Mouse (Mus musculus): ENCODE data around the gene Tex21. TPM values are rescaled to one million over a fixed set of nuclear protein-coding genes. Genes with fewer than 3 reads are reported as not detected.

Gene Tex21
- polyA plus RNA-seq, 1 experiment from 2014 or later: 0.20 TPM

DNA sequence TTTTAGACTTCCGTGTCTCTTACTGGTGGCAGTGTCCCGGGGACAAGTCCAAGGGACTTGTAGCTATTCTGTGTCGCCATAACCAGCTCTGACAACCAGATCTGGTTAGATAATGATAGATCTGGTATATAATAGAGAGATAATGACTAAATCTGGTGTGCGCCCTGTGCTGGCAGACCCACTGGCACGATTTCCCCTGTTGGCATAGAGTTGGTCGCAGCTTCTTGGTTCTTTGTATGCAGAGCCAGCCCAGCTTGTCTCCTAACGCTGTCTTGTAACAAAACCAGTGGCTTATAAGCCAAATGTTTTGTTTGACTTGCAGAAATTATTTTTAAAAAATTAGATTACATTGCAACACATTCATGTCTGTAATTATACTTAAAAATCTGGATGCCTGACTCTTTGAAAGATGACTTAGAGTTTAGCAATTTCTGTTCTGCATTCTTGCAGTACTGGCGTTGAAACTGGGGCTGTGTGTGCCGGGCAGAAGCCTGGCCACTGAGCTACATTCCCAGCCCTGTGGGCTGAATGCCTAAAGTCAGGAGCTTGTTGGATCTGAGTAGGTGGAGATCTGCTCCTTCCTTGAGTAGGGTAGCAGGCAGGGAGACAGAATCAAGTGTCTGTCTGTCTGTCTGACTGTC, 17.9 kb upstream of the Tex21 start:
- H3K4me3 ChIP-seq (ENCODE audit: low read depth, low read length): no peak overlapping the region
- H3K9me3 ChIP-seq (ENCODE audit: control insufficient read depth, low read length): no peaks in the 10 kb centered on the region
- no peak overlapping the region for H3K4me2 ChIP-seq (ENCODE audit: low read depth, low read length)
- H3K27me3 ChIP-seq (ENCODE audit: control insufficient read depth, insufficient read depth, low read length): no peaks in the 10 kb centered on the region
- no peak for ATAC-seq (ENCODE audit: low read depth)
- whole genome bisulfite sequencing: 85% methylated on average over 9 of the region's 9 CpGs
- H3K36me3 ChIP-seq (ENCODE audit: control insufficient read depth, insufficient read depth, low read length): no peaks in the 10 kb centered on the region
- H3K9ac ChIP-seq (replicated peaks; ENCODE audit: low read depth, low read length): no peak overlapping the region
- H3K4me1 ChIP-seq (ENCODE audit: control insufficient read depth, insufficient read depth, low read length): no peaks in the 10 kb centered on the region
- H3K27ac ChIP-seq (ENCODE audit: low read depth, low read length): no peak overlapping the region

DNA sequence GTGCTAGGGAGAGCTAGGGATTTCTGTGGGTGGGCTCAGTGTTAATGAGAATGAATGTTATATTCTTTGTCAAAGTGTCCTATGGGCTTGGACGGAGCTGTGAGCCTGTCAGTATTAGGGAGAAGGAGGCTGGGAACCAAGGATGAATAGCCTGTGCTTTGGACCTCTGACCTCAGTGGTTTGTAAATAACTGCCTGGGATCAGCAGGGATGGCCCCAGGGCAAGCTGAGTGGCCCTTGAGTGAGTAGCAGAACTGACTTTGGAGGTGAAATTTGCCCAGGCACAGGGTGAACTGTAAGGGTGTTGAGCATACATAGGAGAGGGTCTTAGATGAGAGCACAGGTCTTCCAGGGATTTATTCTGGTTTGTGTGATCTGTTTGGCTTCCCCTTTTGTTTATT, 17.3 kb upstream of the Tex21 start:
- Histone ChIP-seq H3K4me3 (ENCODE audit: low read depth, low read length) (no peak overlapping the region), H3K27ac (ENCODE audit: low read depth, low read length) (no peak overlapping the region), H3K27me3 (ENCODE audit: control insufficient read depth, insufficient read depth, low read length) (no peaks in the 10 kb centered on the region), H3K4me1 (ENCODE audit: control insufficient read depth, insufficient read depth, low read length) (no peaks in the 10 kb centered on the region), H3K9ac (replicated peaks; ENCODE audit: low read depth, low read length) (no peak overlapping the region), H3K9me3 (ENCODE audit: control insufficient read depth, low read length) (no peaks in the 10 kb centered on the region), H3K4me2 (ENCODE audit: low read depth, low read length) (no peak overlapping the region), H3K36me3 (ENCODE audit: control insufficient read depth, insufficient read depth, low read length) (no peaks in the 10 kb centered on the region)
- WGBS: 42% methylated on average over 1 of the region's 1 CpGs
- no peak for ATAC-seq (ENCODE audit: low read depth)

- no peaks in the 10 kb centered on the region for H3K9me3 ChIP-seq (ENCODE audit: control insufficient read depth, low read length)
- no peak overlapping the region for H3K4me2 ChIP-seq (ENCODE audit: low read depth, low read length)
- H3K4me3 ChIP-seq (ENCODE audit: low read depth, low read length): no peak overlapping the region
- no peaks in the 10 kb centered on the region for H3K36me3 ChIP-seq (ENCODE audit: control insufficient read depth, insufficient read depth, low read length)
- ATAC-seq (ENCODE audit: low read depth): no peak
- no peak overlapping the region for H3K9ac ChIP-seq (replicated peaks; ENCODE audit: low read depth, low read length)
- no peaks in the 10 kb centered on the region for H3K4me1 ChIP-seq (ENCODE audit: control insufficient read depth, insufficient read depth, low read length)
- no peaks in the 10 kb centered on the region for H3K27me3 ChIP-seq (ENCODE audit: control insufficient read depth, insufficient read depth, low read length)
- WGBS: 95% methylated on average over 4 of the region's 4 CpGs
- no peak overlapping the region for H3K27ac ChIP-seq (ENCODE audit: low read depth, low read length)
Observed at GRCm38 (mm10) chr12:76262918-76263317, 16.4 kb upstream of the Tex21 start.

- H3K9ac ChIP-seq (replicated peaks; ENCODE audit: low read depth, low read length): no peak overlapping the region
- 89% methylated on average over 4 of the region's 4 CpGs for WGBS
- no peaks in the 10 kb centered on the region for H3K36me3 ChIP-seq (ENCODE audit: control insufficient read depth, insufficient read depth, low read length)
- H3K27me3 ChIP-seq (ENCODE audit: control insufficient read depth, insufficient read depth, low read length): no peaks in the 10 kb centered on the region
- 0 out of 2 replicates have a peak, but pooled peaks cover under 1% of the 10 kb centered on the region for H3K4me1 ChIP-seq (ENCODE audit: control insufficient read depth, insufficient read depth, low read length)
- no peak overlapping the region for H3K4me3 ChIP-seq (ENCODE audit: low read depth, low read length)
- no peak overlapping the region for H3K4me2 ChIP-seq (ENCODE audit: low read depth, low read length)
- H3K9me3 ChIP-seq (ENCODE audit: control insufficient read depth, low read length): no peaks in the 10 kb centered on the region
- no peak for ATAC-seq (ENCODE audit: low read depth)
- no peak overlapping the region for H3K27ac ChIP-seq (ENCODE audit: low read depth, low read length)
Observed at GRCm38 (mm10) chr12:76261556-76261955, 15.0 kb upstream of the Tex21 start.

- no peak overlapping the region for H3K4me3 ChIP-seq (ENCODE audit: low read depth, low read length)
- no peaks in the 10 kb centered on the region for H3K9me3 ChIP-seq (ENCODE audit: control insufficient read depth, low read length)
- H3K36me3 ChIP-seq (ENCODE audit: control insufficient read depth, insufficient read depth, low read length): no peaks in the 10 kb centered on the region
- H3K9ac ChIP-seq (replicated peaks; ENCODE audit: low read depth, low read length): no peak overlapping the region
- H3K27ac ChIP-seq (ENCODE audit: low read depth, low read length): no peak overlapping the region
- no peak for ATAC-seq (ENCODE audit: low read depth)
- WGBS: 86% methylated on average over 3 of the region's 3 CpGs
- no peaks in the 10 kb centered on the region for H3K27me3 ChIP-seq (ENCODE audit: control insufficient read depth, insufficient read depth, low read length)
- no peak overlapping the region for H3K4me2 ChIP-seq (ENCODE audit: low read depth, low read length)
- H3K4me1 ChIP-seq (ENCODE audit: control insufficient read depth, insufficient read depth, low read length): peaks cover 7% of the 10 kb centered on the region
Observed at GRCm38 (mm10) chr12:76260673-76261072, 14.1 kb upstream of the Tex21 start.

DNA sequence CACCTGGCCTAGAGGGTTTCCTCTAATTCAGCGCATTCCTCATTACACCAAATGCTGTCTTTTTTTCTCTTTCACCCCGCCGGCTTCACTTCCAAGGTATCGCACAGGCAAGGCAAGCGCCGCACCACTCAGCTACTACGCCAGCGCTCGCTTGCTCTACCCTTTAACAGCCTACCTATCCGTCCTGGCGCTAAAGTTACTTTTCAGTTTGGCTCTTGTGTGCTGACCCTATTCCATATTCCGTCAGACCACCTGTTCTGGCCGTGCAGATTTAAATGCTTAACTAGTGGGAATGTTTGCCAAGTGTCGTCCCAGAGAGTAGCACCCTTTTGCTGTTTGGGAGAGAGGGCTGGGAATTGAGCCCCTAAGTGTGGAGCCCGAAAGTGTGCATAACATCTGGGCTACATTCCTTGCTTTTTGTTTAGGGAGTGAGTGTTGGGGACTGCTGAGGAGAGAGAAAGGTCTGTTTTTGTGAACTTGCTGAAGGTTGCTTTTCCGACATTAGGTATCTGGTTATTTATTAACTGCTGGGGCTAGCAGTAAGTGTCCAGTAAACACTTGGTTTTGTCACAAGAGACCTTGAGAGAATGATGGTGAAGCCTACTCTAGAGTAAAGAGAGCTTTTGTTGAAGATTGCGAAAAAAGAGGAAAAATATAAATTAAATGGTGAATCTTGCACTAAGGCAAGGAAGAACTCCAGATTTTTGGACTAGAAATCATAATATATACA, 9.7 kb upstream of the Tex21 start:
- peak overlapping the region; percentile 52 for H3K4me3 ChIP-seq (ENCODE audit: low read depth, low read length)
- H3K36me3 ChIP-seq (ENCODE audit: control insufficient read depth, insufficient read depth, low read length): no peaks in the 10 kb centered on the region
- no peaks in the 10 kb centered on the region for H3K27me3 ChIP-seq (ENCODE audit: control insufficient read depth, insufficient read depth, low read length)
- H3K4me1 ChIP-seq (ENCODE audit: control insufficient read depth, insufficient read depth, low read length): peaks cover 9% of the 10 kb centered on the region
- no peak for ATAC-seq (ENCODE audit: low read depth)
- WGBS: 6% methylated on average over 17 of the region's 17 CpGs
- H3K9ac ChIP-seq (replicated peaks; ENCODE audit: low read depth, low read length): peak overlapping the region; percentile 50; the same call in 1 of the 2 replicates
- H3K9me3 ChIP-seq (ENCODE audit: control insufficient read depth, low read length): no peaks in the 10 kb centered on the region
- no peak overlapping the region for H3K27ac ChIP-seq (ENCODE audit: low read depth, low read length)
- H3K4me2 ChIP-seq (ENCODE audit: low read depth, low read length): peak overlapping the region; percentile 89

- no peaks in the 10 kb centered on the region for H3K9me3 ChIP-seq (ENCODE audit: control insufficient read depth, low read length)
- H3K36me3 ChIP-seq (ENCODE audit: control insufficient read depth, insufficient read depth, low read length): no peaks in the 10 kb centered on the region
- no peaks in the 10 kb centered on the region for H3K27me3 ChIP-seq (ENCODE audit: control insufficient read depth, insufficient read depth, low read length)
- peak overlapping the region; percentile 52 for H3K4me3 ChIP-seq (ENCODE audit: low read depth, low read length)
- ATAC-seq (ENCODE audit: low read depth): no peak; the same call in 1 of the 2 replicates
- WGBS: under 1% methylated on average over 11 of the region's 11 CpGs
- H3K4me1 ChIP-seq (ENCODE audit: control insufficient read depth, insufficient read depth, low read length): peaks cover 9% of the 10 kb centered on the region
- H3K9ac ChIP-seq (replicated peaks; ENCODE audit: low read depth, low read length): peak overlapping the region; percentile 50
- peak overlapping the region; percentile 65 for H3K27ac ChIP-seq (ENCODE audit: low read depth, low read length)
- H3K4me2 ChIP-seq (ENCODE audit: low read depth, low read length): peak overlapping the region; percentile 89
Observed at GRCm38 (mm10) chr12:76255499-76255875, 8.9 kb upstream of the Tex21 start.

DNA sequence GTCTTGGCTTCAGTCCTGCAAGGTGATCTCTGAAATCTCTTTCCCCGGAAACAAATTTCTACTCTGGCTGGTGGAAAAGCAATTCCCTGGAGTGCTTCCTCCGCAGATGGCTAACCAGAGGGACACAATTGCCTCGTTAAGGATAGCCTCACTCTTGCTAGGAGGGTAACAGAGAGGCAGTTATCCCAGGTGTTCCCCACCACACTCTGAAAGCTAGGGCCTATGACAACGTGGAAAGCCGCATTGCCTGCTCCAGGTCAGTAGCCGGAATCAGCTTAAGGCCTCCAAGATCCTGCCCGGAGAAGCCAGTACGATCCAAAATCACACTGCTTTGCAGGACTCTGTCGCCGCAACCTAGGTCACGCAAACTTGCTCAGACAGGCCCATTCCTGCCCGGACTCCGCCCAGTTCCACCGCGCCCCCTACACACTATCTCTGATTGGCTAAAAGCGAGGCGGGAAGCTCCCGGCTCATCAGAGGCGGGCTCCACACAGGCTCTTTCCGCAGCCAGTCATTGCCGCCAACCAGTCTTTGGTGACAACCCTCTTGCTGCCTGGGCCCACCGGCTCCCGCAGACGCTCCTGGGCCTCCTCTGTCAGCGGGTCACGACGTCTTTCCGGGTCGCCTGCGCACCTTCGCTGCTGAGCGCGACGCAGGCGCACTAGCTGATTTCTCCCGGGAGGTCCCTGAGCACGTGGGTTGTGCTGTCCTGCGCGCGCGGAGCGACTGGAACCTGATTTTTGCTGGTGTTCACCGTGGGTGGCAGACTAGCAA, 8.4 kb upstream of the Tex21 start, which contains the start of gene Mthfd1:
Mthfd1 (plus strand) TSS at position 574 of the 774 bp plus-strand sequence.
- H3K4me1 ChIP-seq (ENCODE audit: control insufficient read depth, insufficient read depth, low read length): peaks cover 9% of the 10 kb centered on the region
- peak within 1 kb of the TSS; percentile 52 for H3K4me3 ChIP-seq (ENCODE audit: low read depth, low read length)
- H3K9ac ChIP-seq (replicated peaks; ENCODE audit: low read depth, low read length): peak within 1 kb of the TSS; percentile 50
- no peaks in the 10 kb centered on the region for H3K27me3 ChIP-seq (ENCODE audit: control insufficient read depth, insufficient read depth, low read length)
- 2% methylated on average over 43 of the region's 43 CpGs for WGBS
- peak; percentile 99 for ATAC-seq (ENCODE audit: low read depth)
- peak within 1 kb of the TSS; percentile 89 for H3K4me2 ChIP-seq (ENCODE audit: low read depth, low read length)
- H3K36me3 ChIP-seq (ENCODE audit: control insufficient read depth, insufficient read depth, low read length): no peaks in the 10 kb centered on the region
- peak within 1 kb of the TSS; percentile 78 for H3K27ac ChIP-seq (ENCODE audit: low read depth, low read length)
- no peaks in the 10 kb centered on the region for H3K9me3 ChIP-seq (ENCODE audit: control insufficient read depth, low read length)

- Histone ChIP-seq H3K27ac (ENCODE audit: low read depth, low read length) (no peak overlapping the region), H3K4me1 (ENCODE audit: control insufficient read depth, insufficient read depth, low read length) (peaks cover 9% of the 10 kb centered on the region), H3K36me3 (ENCODE audit: control insufficient read depth, insufficient read depth, low read length) (no peaks in the 10 kb centered on the region), H3K9ac (replicated peaks; ENCODE audit: low read depth, low read length) (no peak overlapping the region), H3K27me3 (ENCODE audit: control insufficient read depth, insufficient read depth, low read length) (no peaks in the 10 kb centered on the region), H3K4me2 (ENCODE audit: low read depth, low read length) (no peak overlapping the region), H3K4me3 (ENCODE audit: low read depth, low read length) (no peak overlapping the region), H3K9me3 (ENCODE audit: control insufficient read depth, low read length) (no peaks in the 10 kb centered on the region)
- WGBS: 81% methylated on average over 8 of the region's 8 CpGs
- ATAC-seq (ENCODE audit: low read depth): no peak
Observed at GRCm38 (mm10) chr12:76253991-76254390, 7.4 kb upstream of the Tex21 start.

Measured in neural tube, embryonic 14.5 days (tissue).